Mouse (Mus musculus) heart, adult 2 months (tissue): ENCODE measurements around the gene Krtap19-2. TPM values are rescaled to one million over a fixed set of nuclear protein-coding genes. Genes with fewer than 3 reads are reported as not detected.
A peak's percentile ranks its signal among the peaks of the same experiment; 100 is the strongest.

Experiments used
- DNase-seq, 2 experiments: peaks; one replicate each; pipeline ENCODE4 v3.0.0; 2021
- H3K27ac ChIP-seq: fragments of 200-600 bp; 2 replicates; pipeline ENCODE4 v1.8.1; 2022
- H3K27me3 ChIP-seq: fragments of 200-500 bp; 2 replicates; pipeline ENCODE4 v1.6.1; 2012; ENCODE audit warnings: mild to moderate bottlenecking, low read length, inconsistent platforms, mixed read lengths; ENCODE audit not compliant: control insufficient read depth, insufficient read depth
- H3K36me3 ChIP-seq: fragments of 200-500 bp; 2 replicates; pipeline ENCODE4 v1.6.1; 2012; ENCODE audit warnings: low read length, inconsistent platforms; ENCODE audit not compliant: control insufficient read depth, insufficient read depth
- H3K4me1 ChIP-seq: fragments of 200-500 bp; 2 replicates; pipeline ENCODE4 v1.6.1; 2011; ENCODE audit warnings: low read length; ENCODE audit not compliant: control insufficient read depth, insufficient read depth
- H3K4me3 ChIP-seq: fragments of 200-600 bp; 2 replicates; pipeline ENCODE4 v1.8.1; 2022
- H3K79me2 ChIP-seq: fragments of 200-500 bp; replicated peaks from 2 replicates; pipeline ENCODE4 v1.6.1; 2012; ENCODE audit warnings: mild to moderate bottlenecking, inconsistent platforms, low read length, moderate library complexity, mixed read lengths; ENCODE audit not compliant: control insufficient read depth, insufficient read depth
- H3K9ac ChIP-seq: fragments of 200-500 bp; 2 replicates; pipeline ENCODE4 v1.6.1; 2012; ENCODE audit warnings: low read depth, mild to moderate bottlenecking, control low read depth, inconsistent platforms, low read length, mixed read lengths
- CTCF ChIP-seq: fragments of 200-600 bp; IDR thresholded peaks from 2 replicates; pipeline ENCODE4 v1.8.1; 2022; ENCODE audit warnings: antibody characterized with exemption, mild to moderate bottlenecking, moderate library complexity
- EP300 ChIP-seq: fragments of 200-500 bp; IDR thresholded peaks from 2 replicates; pipeline ENCODE4 v1.6.1; 2011; ENCODE audit warnings: low read depth, low read length, control low read depth; ENCODE audit not compliant: insufficient read depth
- WGBS: fragments of 180-500 bp; shearing (Covaris S2); methylation state at CpG from one replicate; pipeline ENCODE4 v1.1.7; 2018; 5-methylcytosine and 5-hydroxymethylcytosine counted together
- intact Hi-C: fragments of 180-260 bp; cut with DNase I; formaldehyde crosslinking; loops from one replicate; pipeline ENCODE4 v1.15.1; 2025
- polyA plus RNA-seq: library from polyadenylated mRNA; depleted of rRNA; stranded (reverse); fragments of >200 nt; gene quantifications from 2 replicates; pipeline ENCODE4 v1.2.3, GENCODE M21; 2012; rRNA removed
- total RNA-seq, 2 experiments: library from RNA; stranded (reverse); gene quantifications; 2 replicates each; pipeline ENCODE4 v1.2.3; 2021

Gene Krtap19-2
- total and polyA plus RNA-seq, 3 experiments = not detected

DNA sequence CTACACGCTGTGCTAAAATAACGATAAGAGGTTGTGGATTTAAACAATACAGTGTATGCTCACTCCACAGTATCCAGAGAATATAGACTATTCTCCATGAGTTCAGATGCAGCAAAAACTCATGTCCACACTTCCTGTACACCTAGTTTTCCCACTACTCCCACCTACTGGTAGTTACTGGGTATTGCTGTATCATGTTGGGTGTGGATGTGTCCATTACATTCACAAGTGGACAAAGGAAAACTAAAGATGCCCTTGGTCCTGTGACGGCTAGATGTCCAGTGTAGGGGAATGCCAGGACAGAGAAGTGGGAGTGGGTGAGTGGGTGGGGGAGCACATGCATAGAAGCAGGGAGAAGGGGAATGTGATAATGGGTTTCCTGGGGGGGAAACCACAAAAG, 50.3 kb downstream of the Krtap19-2 start:
- H3K4me1 ChIP-seq = no peaks in the 10 kb centered on the region
- H3K9ac ChIP-seq = no peak overlapping the region
- no peak overlapping the region for H3K4me3 ChIP-seq
- no peak overlapping the region for H3K27ac ChIP-seq
- TF ChIP-seq EP300 (no peak), CTCF (peak; percentile 51)
- intact Hi-C loops = no loop called here
- no peaks in the 10 kb centered on the region for H3K79me2 ChIP-seq
- H3K27me3 ChIP-seq = no peaks in the 10 kb centered on the region
- H3K36me3 ChIP-seq = no peaks in the 10 kb centered on the region
- no peak for DNase-seq
- 74% methylated on average over 3 of the region's 3 CpGs for WGBS

Other genes starting within 250 kb of the Krtap19-2 start
- not detected for gene 2310079G19Rik, start 246.6 kb downstream of the Krtap19-2 start, total RNA-seq
- not detected in 2 replicates for gene 2310079G19Rik, start 246.6 kb downstream of the Krtap19-2 start, polyA plus RNA-seq
- not detected for gene Krtap26-1, start 226.5 kb downstream of the Krtap19-2 start, total RNA-seq
- gene Krtap26-1, start 226.5 kb downstream of the Krtap19-2 start, polyA plus RNA-seq = not detected in 2 replicates
- gene Krtap27-1, start 202.6 kb downstream of the Krtap19-2 start, total RNA-seq = not detected
- gene Krtap27-1, start 202.6 kb downstream of the Krtap19-2 start, polyA plus RNA-seq = not detected in 2 replicates
- gene 2310061N02Rik, start 166.3 kb downstream of the Krtap19-2 start, total RNA-seq = not detected
- not detected in 2 replicates for gene 2310061N02Rik, start 166.3 kb downstream of the Krtap19-2 start, polyA plus RNA-seq
- gene Krtap13-1, start 145.4 kb downstream of the Krtap19-2 start, total RNA-seq = not detected
- not detected in 2 replicates for gene Krtap13-1, start 145.4 kb downstream of the Krtap19-2 start, polyA plus RNA-seq
- not detected for gene Krtap13, start 122.6 kb downstream of the Krtap19-2 start, total RNA-seq
- not detected in 2 replicates for gene Krtap13, start 122.6 kb downstream of the Krtap19-2 start, polyA plus RNA-seq
- gene 2310034C09Rik, start 115.4 kb downstream of the Krtap19-2 start, total RNA-seq = not detected
- not detected in 2 replicates for gene 2310034C09Rik, start 115.4 kb downstream of the Krtap19-2 start, polyA plus RNA-seq
- gene 2310057N15Rik, start 100.1 kb downstream of the Krtap19-2 start, total RNA-seq = not detected
- gene 2310057N15Rik, start 100.1 kb downstream of the Krtap19-2 start, polyA plus RNA-seq = not detected in 2 replicates
- not detected for gene Gm5965, start 96.4 kb downstream of the Krtap19-2 start, total RNA-seq
- gene Gm5965, start 96.4 kb downstream of the Krtap19-2 start, polyA plus RNA-seq = not detected in 2 replicates
- not detected for gene Gm20741, start 62.0 kb downstream of the Krtap19-2 start, total RNA-seq
- gene Gm20741, start 62.0 kb downstream of the Krtap19-2 start, polyA plus RNA-seq = not detected in 2 replicates
- gene Krtap15, start 54.1 kb downstream of the Krtap19-2 start, total RNA-seq = not detected
- gene Krtap15, start 54.1 kb downstream of the Krtap19-2 start, polyA plus RNA-seq = not detected in 2 replicates
- not detected for gene Krtap14, start 48.1 kb downstream of the Krtap19-2 start, total RNA-seq
- gene Krtap14, start 48.1 kb downstream of the Krtap19-2 start, polyA plus RNA-seq = not detected in 2 replicates
- gene Krtap19-1, start 4.9 kb downstream of the Krtap19-2 start, total RNA-seq = not detected
- not detected in 2 replicates for gene Krtap19-1, start 4.9 kb downstream of the Krtap19-2 start, polyA plus RNA-seq
- gene Krtap19-3, start 3.8 kb upstream of the Krtap19-2 start, total RNA-seq = not detected
- gene Krtap19-3, start 3.8 kb upstream of the Krtap19-2 start, polyA plus RNA-seq = not detected in 2 replicates
- not detected for gene Krtap19-4, start 10.8 kb upstream of the Krtap19-2 start, total RNA-seq
- not detected in 2 replicates for gene Krtap19-4, start 10.8 kb upstream of the Krtap19-2 start, polyA plus RNA-seq
- gene Krtap19-5, start 22.2 kb upstream of the Krtap19-2 start, total RNA-seq = not detected
- not detected in 2 replicates for gene Krtap19-5, start 22.2 kb upstream of the Krtap19-2 start, polyA plus RNA-seq
- gene Krtap19-9b, start 58.0 kb upstream of the Krtap19-2 start, total RNA-seq = not detected
- not detected in 2 replicates for gene Krtap19-9b, start 58.0 kb upstream of the Krtap19-2 start, polyA plus RNA-seq
- gene Krtap16-3, start 88.6 kb upstream of the Krtap19-2 start, total RNA-seq = not detected
- gene Krtap16-3, start 88.6 kb upstream of the Krtap19-2 start, polyA plus RNA-seq = not detected in 2 replicates
- not detected for gene Krtap22-2, start 136.5 kb upstream of the Krtap19-2 start, total RNA-seq
- not detected in 2 replicates for gene Krtap22-2, start 136.5 kb upstream of the Krtap19-2 start, polyA plus RNA-seq
- gene Gm10229, start 141.0 kb upstream of the Krtap19-2 start, total RNA-seq = not detected
- gene Gm10229, start 141.0 kb upstream of the Krtap19-2 start, polyA plus RNA-seq = not detected in 2 replicates
- gene Krtap6-1, start 157.4 kb upstream of the Krtap19-2 start, total RNA-seq = not detected
- not detected in 2 replicates for gene Krtap6-1, start 157.4 kb upstream of the Krtap19-2 start, polyA plus RNA-seq
- not detected for gene Gm10228, start 167.2 kb upstream of the Krtap19-2 start, total RNA-seq
- not detected in 2 replicates for gene Gm10228, start 167.2 kb upstream of the Krtap19-2 start, polyA plus RNA-seq
- not detected for gene Krtap6-5, start 173.6 kb upstream of the Krtap19-2 start, total RNA-seq
- gene Krtap6-5, start 173.6 kb upstream of the Krtap19-2 start, polyA plus RNA-seq = not detected in 2 replicates
- not detected for gene 1110025L11Rik, start 189.7 kb upstream of the Krtap19-2 start, total RNA-seq
- gene 1110025L11Rik, start 189.7 kb upstream of the Krtap19-2 start, polyA plus RNA-seq = not detected in 2 replicates
- gene Krtap6-3, start 209.7 kb upstream of the Krtap19-2 start, total RNA-seq = not detected
- gene Krtap6-3, start 209.7 kb upstream of the Krtap19-2 start, polyA plus RNA-seq = not detected in 2 replicates